12 mouse cellular contexts compared by ENCODE assay signal in genomic region chr9:96885781-96886180, GRCm38 (mm10). TPM values are rescaled to one million over a fixed set of nuclear protein-coding genes. Genes with fewer than 3 reads are reported as not detected.
DNase-seq lines count a peak whose midpoint lies in the region; ATAC-seq and TF ChIP-seq lines count a peak whose summit lies in the region.
"Had no signal": no experiment of that assay in that cellular context is flagged by ENCODE, and none has a peak within 500 bp of the region (broad histone marks: within the 10 kb centered on the region; RNA-seq: fewer than 3 reads in every experiment).

No protein-coding gene starts in this region.

- peak; percentile 58 for DNase-seq in embryo, embryonic 10.5 days (ENCODE audit: low spot score)
- no peak for DNase-seq in embryo, embryonic 9.5 days (ENCODE audit: extremely low spot score)
- DNase-seq in lung, embryonic 14.5 days = no peak
- DNase-seq in lung, postnatal 4 days = no peak
- peak; percentile 61 to 67 for DNase-seq in cerebellum, adult 2 months
- no peak for DNase-seq in MN1 (ENCODE audit: low spot score)
- no peak for DNase-seq in urinary bladder, adult 18-20 months (ENCODE audit: low spot score in 2 of 2)
- DNase-seq: kidney, postnatal 10 days had no signal

- H3K27me3 ChIP-seq in lung, embryonic 14.5 days (ENCODE audit: insufficient read depth, low read length) = peaks cover 18% of the 10 kb centered on the region
- no peaks in the 10 kb centered on the region for H3K27me3 ChIP-seq in cerebellum, adult 2 months (ENCODE audit: control insufficient read depth, insufficient read depth, low read length)
- H3K27me3 ChIP-seq in stomach, embryonic 14.5 days (ENCODE audit: control insufficient read depth, insufficient read depth, low read length) = no peaks in the 10 kb centered on the region
- H3K27me3 ChIP-seq: Patski had no signal

- no peak overlapping the region for H3K4me3 ChIP-seq in lung, embryonic 14.5 days (ENCODE audit: low read depth, low read length)
- peak overlapping the region; percentile 28 for H3K4me3 ChIP-seq in cerebellum, adult 2 months (replicated peaks; ENCODE audit: insufficient read depth, low read depth, low read length)
- no peak overlapping the region for H3K4me3 ChIP-seq in stomach, embryonic 14.5 days (ENCODE audit: low read depth, low read length)
- H3K4me3 ChIP-seq: embryonic facial prominence, embryonic 12.5 days; liver, embryonic 15.5 days had no signal

- H3K4me2 ChIP-seq in lung, embryonic 14.5 days = no peak overlapping the region
- H3K4me2 ChIP-seq in stomach, embryonic 14.5 days (replicated peaks; ENCODE audit: low read depth, low read length) = no peak overlapping the region
- H3K4me2 ChIP-seq: embryonic facial prominence, embryonic 12.5 days; liver, embryonic 15.5 days had no signal

- TF ChIP-seq CTCF in lung, embryonic 14.5 days (IDR thresholded peaks at IDR 0.05; ENCODE audit: low read depth) = peak; percentile 63
- peak; percentile 70 for TF ChIP-seq CTCF in cerebellum, adult 2 months (IDR thresholded peaks at IDR 0.05; ENCODE audit: borderline replicate concordance, insufficient read depth, low read depth, low read length)

- no peak for ATAC-seq in lung, embryonic 14.5 days (ENCODE audit: insufficient read depth)
- no peak for ATAC-seq in stomach, embryonic 14.5 days (ENCODE audit: insufficient number of reproducible peaks, insufficient read depth, low FRiP score, low read depth)
- ATAC-seq: Patski had no signal

- peaks cover 4% of the 10 kb centered on the region; the same call in 1 of the 2 replicates for H3K4me1 ChIP-seq in lung, embryonic 14.5 days (ENCODE audit: insufficient read depth)
- peaks cover 46% of the 10 kb centered on the region for H3K4me1 ChIP-seq in cerebellum, adult 2 months (ENCODE audit: control insufficient read depth, insufficient read depth, low read length)
- peaks cover 14% of the 10 kb centered on the region; the same call in 1 of the 2 replicates for H3K4me1 ChIP-seq in stomach, embryonic 14.5 days (ENCODE audit: control insufficient read depth, insufficient read depth, low read length)
- H3K4me1 ChIP-seq: liver, embryonic 15.5 days had no signal

- WGBS in lung, embryonic 14.5 days = 74% methylated on average over 3 of the region's 3 CpGs
- 43% methylated on average over 3 of the region's 3 CpGs for WGBS in cerebellum, adult 2 months
- 59% methylated on average over 3 of the region's 3 CpGs for WGBS in stomach, embryonic 14.5 days

- H3K9ac ChIP-seq in lung, embryonic 14.5 days = no peak overlapping the region
- H3K9ac ChIP-seq in stomach, embryonic 14.5 days (replicated peaks; ENCODE audit: low read depth, low read length) = no peak overlapping the region
- H3K9ac ChIP-seq: embryonic facial prominence, embryonic 12.5 days; liver, embryonic 15.5 days had no signal

- no peaks in the 10 kb centered on the region for H3K9me3 ChIP-seq in lung, embryonic 14.5 days (ENCODE audit: low read depth, low read length)
- H3K9me3 ChIP-seq in stomach, embryonic 14.5 days (ENCODE audit: control insufficient read depth, low read depth, low read length) = no peaks in the 10 kb centered on the region
- H3K9me3 ChIP-seq: embryonic facial prominence, embryonic 12.5 days; liver, embryonic 15.5 days had no signal

- no peak for TF ChIP-seq POLR2A in cerebellum, adult 2 months (IDR thresholded peaks at IDR 0.05; ENCODE audit: borderline replicate concordance, insufficient read depth, low read length)

- H3K27ac ChIP-seq in lung, embryonic 14.5 days (ENCODE audit: low read depth) = no peak overlapping the region
- H3K27ac ChIP-seq in cerebellum, adult 2 months (ENCODE audit: insufficient read depth, low read length) = peak overlapping the region; percentile 26
- peak overlapping the region; percentile 35; the same call in 1 of the 2 replicates for H3K27ac ChIP-seq in stomach, embryonic 14.5 days (ENCODE audit: low read length)
- H3K27ac ChIP-seq: embryonic facial prominence, embryonic 12.5 days; liver, embryonic 15.5 days had no signal

- H3K36me3 ChIP-seq in lung, embryonic 14.5 days (ENCODE audit: insufficient read depth) = no peaks in the 10 kb centered on the region
- no peaks in the 10 kb centered on the region for H3K36me3 ChIP-seq in stomach, embryonic 14.5 days (ENCODE audit: control insufficient read depth, insufficient read depth, low read length)
- H3K36me3 ChIP-seq: embryonic facial prominence, embryonic 12.5 days; liver, embryonic 15.5 days had no signal

RNA-seq across cellular contexts. Expression of gene Pxylp1, which starts 6.7 kb away (rescaled TPM):
- polyA plus RNA-seq in lung, embryonic 14.5 days (2014; fragmentation: Nextera tagmentation; extraction: Ambion mirVana) = 17.2 and 17.4 TPM in 2 replicates
- 35.6 and 39.7 TPM in 2 replicates for polyA plus RNA-seq in cerebellum, adult 2 months (2012; rRNA removed)
- 36.8 and 37.7 TPM in 2 replicates for polyA plus RNA-seq in stomach, embryonic 14.5 days (2014; fragmentation: Nextera tagmentation; extraction: Ambion mirVana)

Comparison
In these comparisons a context has a peak if more than half of its experiments do, and no peak if none do; other contexts are left out.
1. DNase-seq: peak in embryo, embryonic 10.5 days (single experiment) and cerebellum, adult 2 months (2 of 2); none in embryo, embryonic 9.5 days (single experiment), lung, embryonic 14.5 days (single experiment), lung, postnatal 4 days (0 of 2), MN1 (single experiment) and urinary bladder, adult 18-20 months (0 of 2).